Mouse (Mus musculus) cerebellum, adult 9-11 months (tissue): Measurements from ENCODE around the gene Chek1.

Source experiments
- DNase-seq: peaks from one replicate; pipeline ENCODE4 v3.0.0; 2022

Gene Chek1

GRCm38 (mm10) chr9:36727034-36727755, at the start of gene Chek1:
Gene Chek1 (minus strand): TSS chr9:36727065.
- DNase-seq = no peak

- DNase-seq = peak; percentile 18
Observed at GRCm38 (mm10) chr9:36769048-36769413, 42.2 kb upstream of the Chek1 start.

GRCm38 (mm10) chr9:36768156-36769047, 41.5 kb upstream of the Chek1 start:
- DNase-seq = peak; percentile 15

- DNase-seq = peak; percentile 100
Observed at GRCm38 (mm10) chr9:36767203-36768143, 40.6 kb upstream of the Chek1 start, which contains the start of gene Stt3a. Gene Stt3a (minus strand): TSS chr9:36767679.

- no peak for DNase-seq
Observed at GRCm38 (mm10) chr9:36764378-36764777, 37.5 kb upstream of the Chek1 start.

GRCm38 (mm10) chr9:36726131-36727033, 483 bp downstream of the Chek1 start:
- peak; percentile 91 for DNase-seq

GRCm38 (mm10) chr9:36716624-36717023, 10.2 kb downstream of the Chek1 start:
- DNase-seq = no peak

GRCm38 (mm10) chr9:36707304-36707703, 19.6 kb downstream of the Chek1 start:
- no peak for DNase-seq

GRCm38 (mm10) chr9:36705923-36706322, 20.9 kb downstream of the Chek1 start:
- DNase-seq = no peak

GRCm38 (mm10) chr9:36694276-36694675, 32.6 kb downstream of the Chek1 start:
- DNase-seq = no peak

- DNase-seq = no peak
Observed at GRCm38 (mm10) chr9:36692920-36693319, 33.9 kb downstream of the Chek1 start, which contains the start of gene Acrv1. Gene Acrv1 (plus strand): TSS chr9:36693220.

- no peak for DNase-seq
Observed at GRCm38 (mm10) chr9:36687329-36687728, 39.5 kb downstream of the Chek1 start.

- no peak for DNase-seq
Observed at GRCm38 (mm10) chr9:36681424-36681823, 45.4 kb downstream of the Chek1 start.
